Mouse (Mus musculus) spleen, adult 2 months (tissue): Measurements from ENCODE around the gene Rgs3. TPM values are rescaled to one million over a fixed set of nuclear protein-coding genes. Genes with fewer than 3 reads are reported as not detected.

ENCODE experiments used
- DNase-seq, 2 experiments: peaks; one replicate each; pipeline versions ENCODE4 v3.0.0 to v3.0.0-alpha.2; 2012 to 2021; ENCODE audit warnings: low spot score in 2 of 2, low read depth in 1 of 2
- H3K27ac ChIP-seq: fragments of 200-500 bp; 2 replicates; pipeline ENCODE4 v1.5.1; 2012; ENCODE audit warnings: low read length, inconsistent platforms; ENCODE audit not compliant: insufficient read depth
- H3K27me3 ChIP-seq: fragments of 200-500 bp; 2 replicates; pipeline ENCODE4 v1.6.1; 2012; ENCODE audit warnings: mild to moderate bottlenecking, moderate library complexity, low read length, inconsistent platforms; ENCODE audit not compliant: control insufficient read depth, insufficient read depth
- H3K36me3 ChIP-seq: fragments of 200-500 bp; 2 replicates; pipeline ENCODE4 v1.6.1; 2012; ENCODE audit warnings: mild to moderate bottlenecking, low read length, inconsistent platforms; ENCODE audit not compliant: control insufficient read depth, insufficient read depth
- H3K4me1 ChIP-seq: fragments of 200-500 bp; 2 replicates; pipeline ENCODE4 v1.6.1; 2011; ENCODE audit warnings: inconsistent platforms; ENCODE audit not compliant: control insufficient read depth, insufficient read depth, insufficient read length
- H3K4me3 ChIP-seq: fragments of 200-500 bp; 2 replicates; pipeline ENCODE4 v1.5.1; 2011; ENCODE audit warnings: mild to moderate bottlenecking, inconsistent platforms; ENCODE audit not compliant: insufficient read depth, insufficient read length; ENCODE audit errors: extremely low read depth
- CTCF ChIP-seq: fragments of 200-500 bp; IDR thresholded peaks from 2 replicates; pipeline ENCODE4 v1.5.1; 2011; ENCODE audit warnings: mild to moderate bottlenecking, inconsistent platforms; ENCODE audit not compliant: insufficient read depth, insufficient read length, insufficient replicate concordance; ENCODE audit errors: extremely low read depth
- POLR2A ChIP-seq: fragments of 200-500 bp; IDR thresholded peaks from 2 replicates; pipeline ENCODE4 v1.6.1; 2011; ENCODE audit warnings: low read depth, low read length, inconsistent platforms
- WGBS: fragments of 180-500 bp; shearing (Covaris S2); methylation state at CpG from one replicate; pipeline ENCODE4 v1.1.7; 2018; 5-methylcytosine and 5-hydroxymethylcytosine counted together
- polyA plus RNA-seq: library from polyadenylated mRNA; depleted of rRNA; stranded (reverse); fragments of >200 nt; gene quantifications from 2 replicates; pipeline ENCODE4 v1.2.3, GENCODE M21; 2012; rRNA removed

The Rgs3 gene
- polyA plus RNA-seq, 1 experiment: 51.7 TPM

DNA sequence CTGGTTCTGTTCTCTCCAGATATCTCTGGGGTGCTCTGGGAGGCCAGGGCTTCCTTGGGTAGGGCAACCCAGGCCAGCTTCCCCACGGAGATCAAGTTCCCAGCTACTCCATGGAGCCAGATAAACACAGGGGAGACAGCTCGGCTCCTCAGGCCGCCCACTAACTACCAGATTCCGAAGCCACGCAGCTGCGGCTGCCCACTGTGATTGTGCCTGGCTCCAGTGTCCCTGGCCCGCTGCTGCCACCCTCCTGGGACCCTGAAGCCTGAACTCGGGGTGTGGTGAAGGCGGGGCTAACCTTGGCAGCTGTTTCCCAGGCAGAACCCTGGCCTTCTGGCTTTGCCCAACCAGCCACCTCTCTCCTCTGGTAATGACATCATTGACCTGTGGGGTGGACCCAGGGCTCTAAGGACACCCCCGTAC lies 184.9 kb downstream of the Rgs3 start:
- DNase-seq: no peak
- H3K27ac ChIP-seq: no peak overlapping the region
- H3K36me3 ChIP-seq: no peaks in the 10 kb centered on the region
- no peaks in the 10 kb centered on the region for H3K4me1 ChIP-seq
- H3K27me3 ChIP-seq: no peaks in the 10 kb centered on the region
- whole genome bisulfite sequencing: 77% methylated on average over 10 of the region's 10 CpGs
- H3K4me3 ChIP-seq: no peak overlapping the region
- TF ChIP-seq POLR2A: no peak
- no peak for TF ChIP-seq CTCF

DNA sequence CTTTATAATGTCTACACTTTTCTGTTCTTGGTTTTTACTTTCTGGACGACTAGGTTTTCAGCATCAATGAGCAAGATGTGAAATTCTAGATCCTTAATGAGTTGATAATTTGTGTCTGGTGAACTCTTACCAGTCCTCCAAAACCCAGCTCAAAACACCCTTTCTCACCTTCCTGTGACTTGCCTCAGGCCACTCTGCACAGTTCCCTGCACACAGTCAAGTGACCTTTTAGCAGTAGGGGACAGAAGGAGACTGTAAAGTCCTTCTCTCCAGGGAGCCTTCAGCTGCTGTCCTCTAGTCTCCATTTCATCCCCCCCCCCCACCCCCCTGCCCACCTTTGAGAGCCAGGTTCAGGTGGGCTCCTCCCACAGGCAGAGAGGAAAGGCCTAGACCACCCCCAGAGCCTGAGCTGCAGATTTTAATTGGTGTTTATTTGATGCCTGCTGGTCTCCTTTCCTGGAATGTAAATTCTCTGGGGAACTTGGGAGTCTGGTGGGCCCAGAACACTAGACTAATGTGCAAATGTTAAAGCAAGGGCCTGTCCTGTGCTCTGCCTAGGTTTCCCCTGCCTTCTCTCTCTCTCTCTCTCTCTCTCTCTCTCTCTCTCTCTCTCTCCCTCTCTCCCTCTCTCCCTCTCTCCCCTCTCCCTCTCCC lies 185.5 kb downstream of the Rgs3 start:
- no peak overlapping the region for H3K4me3 ChIP-seq
- no peaks in the 10 kb centered on the region for H3K4me1 ChIP-seq
- H3K36me3 ChIP-seq: no peaks in the 10 kb centered on the region
- TF ChIP-seq CTCF: no peak
- TF ChIP-seq POLR2A: no peak
- H3K27me3 ChIP-seq: no peaks in the 10 kb centered on the region
- 52% methylated on average over 1 of the region's 1 CpGs for WGBS
- no peak for DNase-seq
- H3K27ac ChIP-seq: no peak overlapping the region

Other genes with a start within 250 kb of the Rgs3 start
- gene Fkbp15, start 199.3 kb upstream of the Rgs3 start, polyA plus RNA-seq: 32.2 TPM in 2 replicates
- gene Slc31a1, start 199.1 kb upstream of the Rgs3 start, polyA plus RNA-seq: 5.0 and 5.4 TPM in 2 replicates
- 14.1 and 14.7 TPM in 2 replicates for gene Cdc26, start 151.2 kb upstream of the Rgs3 start, polyA plus RNA-seq
- gene Prpf4, start 151.1 kb upstream of the Rgs3 start, polyA plus RNA-seq: 9.4 and 9.6 TPM in 2 replicates
- gene Rnf183, start 124.6 kb upstream of the Rgs3 start, polyA plus RNA-seq: not detected in 2 replicates
- 0.26 and 0.51 TPM in 2 replicates for gene Wdr31, start 89.0 kb upstream of the Rgs3 start, polyA plus RNA-seq
- 2.1 and 3.2 TPM in 2 replicates for gene Bspry, start 79.8 kb upstream of the Rgs3 start, polyA plus RNA-seq
- 1.9 and 2.3 TPM in 2 replicates for gene Hdhd3, start 56.4 kb upstream of the Rgs3 start, polyA plus RNA-seq
- 128 and 180 TPM in 2 replicates for gene Alad, start 39.9 kb upstream of the Rgs3 start, polyA plus RNA-seq
- 6.1 and 8.4 TPM in 2 replicates for gene Pole3, start 34.8 kb upstream of the Rgs3 start, polyA plus RNA-seq
- 0.11 TPM in 1 of 2 replicates, not detected in the other for gene 4933430I17Rik, start 34.5 kb upstream of the Rgs3 start, polyA plus RNA-seq